Mouse (Mus musculus): ENCODE results near the gene Tppp. TPM values are rescaled to one million over a fixed set of nuclear protein-coding genes. Genes with fewer than 3 reads are reported as not detected.

Gene Tppp
- total RNA-seq, 2 experiments from 2014 or later = 102 TPM

Other genes with a start within 250 kb of the Tppp start
- 10 to 100 TPM; 12.9 to 15.3 TPM for gene Nkd2, start 161.8 kb upstream of the Tppp start, total RNA-seq (2021)
- 1 to 10 TPM; 1.7 to 3.5 TPM for gene Trip13, start 71.6 kb upstream of the Tppp start, total RNA-seq (2021)
- gene Brd9, start 71.6 kb upstream of the Tppp start, total RNA-seq (2021) = 100 to 1,000 TPM; 113 to 120 TPM
- gene Zdhhc11, start 45.6 kb upstream of the Tppp start, total RNA-seq (2021) = not detected
- 1 to 10 TPM; 1.9 to 2.7 TPM for gene Cep72, start 52.9 kb downstream of the Tppp start, total RNA-seq (2021)
- gene Slc9a3, start 112.0 kb downstream of the Tppp start, total RNA-seq (2021) = 1 to 10 TPM; 1.2 to 1.9 TPM
- 10 to 100 TPM; 75.1 to 85.6 TPM for gene Exoc3, start 199.3 kb downstream of the Tppp start, total RNA-seq (2021)

Data from layer of hippocampus, postnatal 10 days (tissue).